Mouse (Mus musculus): ENCODE data around the gene Sirt6. TPM values are rescaled to one million over a fixed set of nuclear protein-coding genes. Genes with fewer than 3 reads are reported as not detected.
"Not testable (repeated sequence)": the region's sequence is repeated elsewhere in the genome, so short reads cannot be mapped to it uniquely, and the experiment has no call there.

Sirt6 gene
- polyA plus RNA-seq (2015; fragmentation: Nextera tagmentation; extraction: Ambion mirVana): 49.0 and 49.1 TPM in 2 replicates

DNA sequence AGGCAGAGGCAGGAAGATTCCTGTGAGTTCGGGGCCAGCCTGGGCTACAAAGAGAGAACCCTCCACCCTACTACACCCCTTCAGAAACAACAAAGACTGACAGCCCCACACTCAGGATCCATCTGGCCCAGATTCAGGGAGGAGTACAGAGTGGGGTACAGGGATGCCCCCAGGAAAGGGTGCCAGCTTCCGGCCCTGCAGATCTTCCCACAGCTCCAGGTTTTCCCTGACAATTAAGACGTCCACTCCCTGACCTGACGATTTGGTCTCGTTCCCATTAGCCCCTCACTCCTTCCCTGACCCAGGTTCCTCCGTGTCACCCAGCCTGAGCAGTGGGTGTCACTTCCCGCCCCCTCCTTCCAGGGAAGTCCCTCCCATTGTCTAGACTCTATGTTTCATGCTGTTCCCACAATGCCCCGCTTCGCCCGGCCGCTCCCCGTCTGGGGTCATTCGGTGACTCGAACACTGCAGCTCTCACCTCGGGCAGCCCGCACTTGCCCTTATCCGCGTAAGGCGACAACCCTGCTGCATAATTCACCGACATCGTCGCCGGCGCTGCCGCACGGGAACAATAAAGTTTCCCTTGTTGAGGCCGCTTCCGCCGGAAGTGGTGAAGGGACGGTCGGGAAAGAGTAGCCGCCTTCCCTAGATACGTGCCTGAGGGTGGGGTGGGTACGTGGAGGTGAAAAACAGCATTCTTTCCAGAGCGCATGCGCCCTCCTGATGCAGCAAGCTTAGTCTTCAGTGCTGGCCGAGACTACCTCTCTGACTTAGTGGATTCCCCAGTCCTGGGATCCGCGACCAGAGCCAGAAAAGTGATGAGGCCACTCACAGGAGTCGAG, at the start of gene Sirt6:
TSS of gene Sirt6 (minus strand) at position 804 of the 842 bp plus-strand sequence.
- Histone ChIP-seq H3K27me3 (peaks cover 2% of the 10 kb centered on the region; the same call in 1 of the 2 replicates), H3K4me2 (peak within 1 kb of the TSS; percentile 83), H3K9me3 (no peaks in the 10 kb centered on the region), H3K36me3 (peaks cover 13% of the 10 kb centered on the region; the same call in 1 of the 2 replicates), H3K4me3 (peak within 1 kb of the TSS; percentile 80), H3K9ac (peak within 1 kb of the TSS; percentile 79), H3K27ac (replicated peaks) (peak within 1 kb of the TSS; percentile 91), H3K4me1 (replicated peaks) (peaks cover 21% of the 10 kb centered on the region)
- peak; percentile 88 for ATAC-seq (ENCODE audit: low FRiP score, low read depth)
- WGBS: 5% methylated on average over 40 of the region's 40 CpGs

DNA sequence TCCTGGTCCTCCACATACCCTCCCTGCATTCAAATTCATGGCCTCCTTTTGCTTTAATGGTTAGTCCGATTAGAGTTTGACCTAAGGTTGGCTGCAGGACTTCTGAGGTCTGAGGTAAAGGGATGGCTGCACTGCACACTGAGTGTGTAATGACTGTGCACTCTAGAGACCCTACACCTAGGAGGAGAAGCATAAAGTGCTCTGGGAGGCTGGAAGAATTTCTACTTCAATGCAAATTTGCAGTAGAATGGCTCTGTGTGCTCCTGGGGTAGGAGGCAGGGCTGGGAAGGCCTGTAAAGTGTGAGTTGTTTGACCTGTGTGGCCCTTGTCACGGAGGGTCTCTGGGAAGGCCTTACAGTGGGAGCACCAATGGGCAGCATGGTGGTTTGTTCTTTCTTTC, 28.6 kb upstream of the Sirt6 start:
- WGBS: 94% methylated on average over 2 of the region's 2 CpGs
- ATAC-seq (ENCODE audit: low FRiP score, low read depth): no peak; the same call in 1 of the 2 replicates
- Histone ChIP-seq H3K9me3 (peaks cover 54% of the 10 kb centered on the region), H3K4me1 (replicated peaks) (no peaks in the 10 kb centered on the region), H3K27ac (replicated peaks) (no peak overlapping the region), H3K4me3 (no peak overlapping the region), H3K4me2 (no peak overlapping the region), H3K9ac (no peak overlapping the region), H3K36me3 (peaks cover 56% of the 10 kb centered on the region), H3K27me3 (no peaks in the 10 kb centered on the region)

GRCm38 (mm10) chr10:81655178-81655577, 27.6 kb upstream of the Sirt6 start:
- Histone ChIP-seq H3K36me3 (peaks cover 57% of the 10 kb centered on the region), H3K9ac (no peak overlapping the region), H3K4me2 (no peak overlapping the region), H3K27ac (replicated peaks) (no peak overlapping the region), H3K4me1 (replicated peaks) (peaks cover 2% of the 10 kb centered on the region), H3K27me3 (no peaks in the 10 kb centered on the region), H3K9me3 (peaks cover 51% of the 10 kb centered on the region), H3K4me3 (no peak overlapping the region)
- no peak for ATAC-seq (ENCODE audit: low FRiP score, low read depth)
- WGBS: 97% methylated on average over 10 of the region's 10 CpGs

DNA sequence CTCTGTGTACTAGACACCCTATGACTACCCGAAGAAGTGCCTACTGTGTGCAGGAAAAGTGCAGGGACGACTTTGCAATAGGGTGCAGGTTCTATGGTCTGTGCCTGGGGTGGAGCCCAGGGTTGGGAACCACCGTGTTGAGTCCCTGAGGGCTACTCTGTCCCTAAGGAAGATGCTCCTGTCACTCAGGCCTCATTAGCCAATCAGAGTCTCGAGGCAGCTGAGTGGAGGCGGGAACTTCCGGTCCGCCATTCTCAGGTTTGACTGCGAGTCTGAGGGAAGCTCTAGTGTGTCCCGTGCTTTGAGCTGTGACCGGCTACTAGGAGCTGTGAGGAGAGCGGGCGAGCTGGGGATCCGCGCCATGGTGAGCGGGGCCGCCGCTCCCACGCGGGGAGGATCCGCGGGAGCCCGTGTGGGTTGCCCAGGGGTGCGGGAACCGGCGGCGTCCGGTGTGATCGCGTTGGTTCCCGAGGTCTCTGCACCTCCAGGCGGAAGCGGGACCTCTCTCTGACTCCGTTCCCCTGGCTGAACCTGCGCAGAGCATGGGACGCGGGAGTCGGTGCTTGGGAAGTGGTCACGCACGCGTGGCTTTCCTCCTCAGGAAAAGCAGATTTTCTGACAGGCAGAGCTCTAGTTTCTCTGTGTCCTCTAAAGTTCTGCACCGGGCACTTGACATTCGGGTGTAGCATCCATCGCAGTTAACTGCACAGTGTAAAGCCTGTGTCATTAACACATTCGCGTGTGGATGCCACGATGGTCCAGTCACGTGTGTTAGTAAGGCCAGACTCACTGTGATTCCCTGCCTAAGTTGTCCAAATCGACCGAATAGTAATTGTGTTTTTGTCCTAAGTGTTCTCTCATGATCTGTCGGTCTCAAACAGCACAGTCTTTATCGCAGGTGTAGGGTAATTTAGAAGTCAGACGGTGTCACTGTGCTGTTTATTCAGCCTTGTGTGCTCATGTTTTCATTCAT, 21.5 kb upstream of the Sirt6 start, which contains the start of gene Gm10778:
TSS of gene Gm10778 (plus strand) at position 257 of the 973 bp plus-strand sequence.
- Histone ChIP-seq H3K4me1 (replicated peaks) (peaks cover 15% of the 10 kb centered on the region), H3K9ac (peak within 1 kb of the TSS; percentile 55), H3K27ac (replicated peaks) (peak within 1 kb of the TSS; percentile 87), H3K4me2 (peak within 1 kb of the TSS; percentile 67), H3K4me3 (peak within 1 kb of the TSS; percentile 53), H3K36me3 (peaks cover 16% of the 10 kb centered on the region)
- ATAC-seq (ENCODE audit: low FRiP score, low read depth): peak; percentile 94
- WGBS: 3% methylated on average over 38 of the region's 52 CpGs
- not testable (repeated sequence) for H3K27me3 ChIP-seq, H3K9me3 ChIP-seq

- Histone ChIP-seq H3K9ac (no peak overlapping the region), H3K36me3 (peaks cover 3% of the 10 kb centered on the region; the same call in 1 of the 2 replicates), H3K4me3 (no peak overlapping the region), H3K4me1 (replicated peaks) (peaks cover 38% of the 10 kb centered on the region), H3K9me3 (no peaks in the 10 kb centered on the region), H3K27me3 (0 out of 2 replicates have a peak, but pooled peaks cover 3% of the 10 kb centered on the region), H3K27ac (replicated peaks) (no peak overlapping the region), H3K4me2 (no peak overlapping the region)
- 85% methylated on average over 7 of the region's 7 CpGs for WGBS
- ATAC-seq (ENCODE audit: low FRiP score, low read depth): no peak
Observed at GRCm38 (mm10) chr10:81646015-81646555, 18.5 kb upstream of the Sirt6 start.

DNA sequence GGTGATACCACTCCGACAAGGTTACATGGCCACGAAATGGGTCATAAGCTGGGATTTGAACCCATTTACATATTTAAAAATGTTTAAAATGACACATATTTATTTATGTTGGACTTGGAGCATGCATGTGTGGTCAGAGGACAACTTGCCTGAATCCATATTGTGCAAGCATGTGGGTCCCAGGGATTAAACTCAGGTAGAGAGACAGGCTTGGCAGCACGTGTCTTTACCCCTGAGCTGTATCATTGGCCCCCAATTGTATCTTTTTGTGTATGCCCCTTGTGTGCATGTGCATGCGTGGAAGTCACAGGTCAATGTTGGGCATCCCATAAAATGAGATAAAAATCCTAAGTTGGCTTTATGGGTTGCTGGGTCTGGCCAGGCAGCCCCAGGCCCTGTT, 17.8 kb upstream of the Sirt6 start:
- Histone ChIP-seq H3K27ac (replicated peaks) (no peak overlapping the region), H3K27me3 (0 out of 2 replicates have a peak, but pooled peaks cover 3% of the 10 kb centered on the region), H3K4me3 (no peak overlapping the region), H3K4me2 (no peak overlapping the region), H3K36me3 (no peaks in the 10 kb centered on the region), H3K9ac (no peak overlapping the region), H3K9me3 (no peaks in the 10 kb centered on the region), H3K4me1 (replicated peaks) (peaks cover 40% of the 10 kb centered on the region)
- ATAC-seq (ENCODE audit: low FRiP score, low read depth): no peak
- WGBS: 92% methylated on average over 4 of the region's 4 CpGs

GRCm38 (mm10) chr10:81644716-81645115, 17.1 kb upstream of the Sirt6 start:
- H3K36me3 ChIP-seq: no peaks in the 10 kb centered on the region
- H3K4me1 ChIP-seq (replicated peaks): peaks cover 34% of the 10 kb centered on the region
- no peak overlapping the region for H3K27ac ChIP-seq (replicated peaks)
- ATAC-seq (ENCODE audit: low FRiP score, low read depth): no peak
- no peak overlapping the region for H3K9ac ChIP-seq
- peak overlapping the region; percentile 91; the same call in 1 of the 2 replicates for H3K4me2 ChIP-seq
- H3K4me3 ChIP-seq: no peak overlapping the region
- WGBS: 86% methylated on average over 18 of the region's 18 CpGs
- H3K9me3 ChIP-seq: no peaks in the 10 kb centered on the region
- H3K27me3 ChIP-seq: 0 out of 2 replicates have a peak, but pooled peaks cover 3% of the 10 kb centered on the region

GRCm38 (mm10) chr10:81644162-81644561, 16.6 kb upstream of the Sirt6 start:
- peaks cover 34% of the 10 kb centered on the region for H3K4me1 ChIP-seq (replicated peaks)
- no peaks in the 10 kb centered on the region for H3K36me3 ChIP-seq
- H3K4me3 ChIP-seq: peak overlapping the region; percentile 76
- no peaks in the 10 kb centered on the region for H3K9me3 ChIP-seq
- H3K27me3 ChIP-seq: 0 out of 2 replicates have a peak, but pooled peaks cover 3% of the 10 kb centered on the region
- peak overlapping the region; percentile 95 for H3K27ac ChIP-seq (replicated peaks)
- H3K4me2 ChIP-seq: peak overlapping the region; percentile 91
- ATAC-seq (ENCODE audit: low FRiP score, low read depth): peak; percentile 21; the same call in 1 of the 2 replicates
- peak overlapping the region; percentile 90 for H3K9ac ChIP-seq
- 51% methylated on average over 2 of the region's 2 CpGs for WGBS

- under 1% methylated on average over 75 of the region's 75 CpGs for WGBS
- H3K9me3 ChIP-seq: no peaks in the 10 kb centered on the region
- peak overlapping the region; percentile 90 for H3K9ac ChIP-seq
- peak overlapping the region; percentile 91 for H3K4me2 ChIP-seq
- peak; percentile 90 for ATAC-seq (ENCODE audit: low FRiP score, low read depth)
- peak overlapping the region; percentile 95 for H3K27ac ChIP-seq (replicated peaks)
- no peaks in the 10 kb centered on the region for H3K36me3 ChIP-seq
- H3K4me1 ChIP-seq (replicated peaks): peaks cover 33% of the 10 kb centered on the region
- H3K27me3 ChIP-seq: 0 out of 2 replicates have a peak, but pooled peaks cover 3% of the 10 kb centered on the region
- H3K4me3 ChIP-seq: peak overlapping the region; percentile 76
Observed at GRCm38 (mm10) chr10:81643449-81644055, 16.0 kb upstream of the Sirt6 start.

DNA sequence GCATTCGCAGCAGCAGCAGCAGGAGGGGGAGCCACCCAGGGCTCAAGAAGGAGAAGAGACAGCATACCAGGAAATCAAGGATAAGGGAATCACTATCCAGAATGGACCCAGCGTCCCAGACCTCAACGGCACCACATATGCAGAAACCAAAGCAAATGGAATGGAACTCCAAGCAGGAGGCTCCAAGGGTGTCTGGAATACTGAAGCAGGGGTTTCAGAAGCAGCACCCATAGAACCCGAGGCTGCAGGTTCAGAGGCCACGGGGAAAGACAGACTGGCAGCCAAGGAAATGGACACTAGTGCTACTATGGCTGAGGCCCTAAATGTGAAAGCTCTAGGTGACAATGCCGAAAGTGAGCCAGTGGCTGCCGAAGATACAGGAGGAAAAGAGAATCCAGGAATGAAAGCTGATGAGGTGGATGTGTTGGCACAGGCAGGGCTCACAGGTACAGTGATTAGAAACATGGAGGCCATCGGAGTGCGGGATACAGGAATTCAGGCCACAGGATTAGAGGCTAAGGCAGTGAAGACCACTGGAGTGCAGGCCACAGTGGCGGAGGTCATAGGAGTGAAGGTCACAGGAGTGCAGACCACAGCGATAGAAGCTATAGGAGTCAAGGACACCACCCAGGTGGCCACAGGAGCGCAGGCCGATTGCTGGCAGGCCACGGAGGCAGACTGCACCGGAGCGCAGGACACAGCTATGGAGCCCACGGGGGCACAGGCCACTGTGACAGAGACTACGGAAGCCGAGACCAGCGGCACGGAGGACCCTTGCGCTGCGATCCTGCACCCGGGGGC, 15.3 kb upstream of the Sirt6 start:
- peak overlapping the region; percentile 91 for H3K4me2 ChIP-seq
- 0 out of 2 replicates have a peak, but pooled peaks cover 3% of the 10 kb centered on the region for H3K27me3 ChIP-seq
- no peaks in the 10 kb centered on the region for H3K36me3 ChIP-seq
- peak overlapping the region; percentile 90 for H3K9ac ChIP-seq
- H3K27ac ChIP-seq (replicated peaks): peak overlapping the region; percentile 95
- peaks cover 30% of the 10 kb centered on the region for H3K4me1 ChIP-seq (replicated peaks)
- H3K9me3 ChIP-seq: no peaks in the 10 kb centered on the region
- peak overlapping the region; percentile 76 for H3K4me3 ChIP-seq
- WGBS: 19% methylated on average over 24 of the region's 24 CpGs
- ATAC-seq (ENCODE audit: low FRiP score, low read depth): peak; percentile 0; the same call in 1 of the 2 replicates

Measured in hindbrain, embryonic 15.5 days (tissue).